Mouse (Mus musculus): Measurements from ENCODE around the gene Jph2. TPM values are rescaled to one million over a fixed set of nuclear protein-coding genes. Genes with fewer than 3 reads are reported as not detected.

Gene Jph2
- 2.7 and 2.8 TPM in 2 replicates for total RNA-seq (2021)
- long read RNA-seq, full-length matches to known transcripts = 2 of 2 reads
- long read RNA-seq, partial matches to known transcripts = 0 of 2 reads
- long read RNA-seq, other reads (novel, unspliced or antisense) = 0 of 2 reads

DNA sequence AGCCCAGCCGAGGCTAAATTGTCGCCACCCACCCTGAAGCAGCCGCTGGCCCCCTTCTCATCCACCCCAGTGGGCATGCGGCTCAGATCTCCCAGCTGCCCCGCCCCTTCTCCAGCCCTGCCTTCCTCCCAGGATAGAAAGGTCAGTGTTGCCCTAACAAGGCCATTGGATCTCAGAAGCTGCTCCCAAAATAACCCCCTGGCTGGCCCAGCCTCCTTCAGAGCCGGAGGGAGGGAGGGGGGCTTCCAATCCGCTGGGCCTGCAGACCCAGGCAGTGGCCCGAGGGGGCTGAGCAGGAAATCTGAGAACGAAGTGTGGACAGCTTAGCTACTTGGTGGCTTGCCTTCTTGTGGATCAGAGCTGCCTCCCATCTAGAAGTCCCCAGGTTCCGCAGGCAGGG is at the start of gene Jph2:
TSS of gene Jph2 (minus strand) at position 89 of the 400 bp plus-strand sequence.
- DNase-seq = peak; percentile 51

DNA sequence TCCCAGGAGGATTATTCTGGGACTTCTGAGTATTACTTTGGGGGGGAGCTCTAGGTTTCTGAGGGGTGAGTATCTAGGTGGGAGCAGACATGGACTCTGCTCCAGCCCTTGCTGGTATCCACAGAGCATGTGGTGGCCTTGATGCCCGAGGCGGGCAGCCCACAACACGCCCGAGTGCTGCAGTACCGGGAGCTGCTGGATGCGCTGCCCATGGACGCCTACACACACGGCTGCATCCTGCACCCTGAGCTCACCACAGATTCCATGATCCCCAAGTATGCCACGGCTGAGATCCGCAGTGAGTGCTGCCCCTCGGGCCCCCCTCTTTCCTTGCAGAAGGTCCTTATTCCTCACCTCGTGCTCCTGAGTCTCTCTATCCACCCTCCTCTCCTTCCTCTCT is 49.6 kb upstream of the Jph2 start:
- DNase-seq = no peak

DNA sequence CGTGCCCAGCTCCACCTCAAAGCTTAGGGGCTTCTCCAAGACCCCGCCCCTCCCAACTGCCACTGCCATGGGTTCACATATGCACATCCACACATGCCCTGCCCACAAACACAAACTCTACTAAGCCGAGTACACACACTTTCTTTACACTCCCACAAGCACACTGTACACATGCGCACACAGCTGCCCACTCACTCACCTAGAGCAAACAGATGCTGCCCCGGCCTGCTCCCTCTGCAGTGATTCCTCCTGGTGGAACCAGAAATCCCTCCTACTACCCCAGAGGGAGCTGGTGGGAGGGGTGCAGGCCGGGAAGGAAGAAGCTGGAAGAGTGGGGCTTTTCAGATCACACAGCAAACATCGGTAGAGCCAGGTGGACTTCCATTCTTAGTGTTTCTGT is 46.2 kb upstream of the Jph2 start:
- no peak for DNase-seq

DNA sequence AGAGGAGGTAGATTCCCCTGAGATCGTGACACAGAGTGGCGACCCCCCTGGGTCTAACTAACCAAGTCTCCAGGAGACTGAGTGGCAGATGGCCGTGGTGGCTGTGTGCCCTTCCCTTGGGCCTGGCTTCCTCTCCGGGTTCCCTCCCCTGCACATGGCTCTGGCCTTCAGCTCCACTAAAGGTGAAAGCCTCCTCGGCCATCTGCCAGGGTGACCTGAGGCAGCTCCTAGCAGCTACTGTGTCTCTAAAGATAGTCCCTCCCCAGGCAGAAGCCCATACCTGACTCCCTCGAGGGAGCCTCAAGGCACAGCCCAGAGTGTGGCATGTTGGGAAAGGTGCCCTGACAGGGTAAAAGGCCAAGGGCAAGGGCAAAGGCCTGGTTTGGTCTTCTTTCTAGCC is 45.8 kb upstream of the Jph2 start:
- no peak for DNase-seq

DNA sequence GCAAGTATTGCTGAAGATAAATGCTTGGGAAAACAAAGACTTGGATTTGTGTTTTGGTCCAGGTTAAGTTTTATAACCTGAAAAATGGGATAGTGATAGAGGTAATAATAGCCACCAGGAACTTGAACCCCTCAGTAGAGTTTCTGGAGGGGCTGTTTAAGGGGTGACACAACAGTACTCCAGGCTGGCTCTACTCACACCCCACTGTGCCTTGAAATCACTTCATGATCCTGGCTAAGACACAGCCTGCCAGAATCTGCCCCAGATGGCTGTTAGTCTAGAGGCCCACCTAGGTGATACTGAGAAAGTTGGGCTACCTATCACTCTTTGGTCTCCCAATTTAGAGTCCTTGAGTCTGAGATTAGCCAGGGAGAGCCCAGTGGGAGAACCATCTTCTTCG is 41.7 kb upstream of the Jph2 start:
- DNase-seq = no peak

DNA sequence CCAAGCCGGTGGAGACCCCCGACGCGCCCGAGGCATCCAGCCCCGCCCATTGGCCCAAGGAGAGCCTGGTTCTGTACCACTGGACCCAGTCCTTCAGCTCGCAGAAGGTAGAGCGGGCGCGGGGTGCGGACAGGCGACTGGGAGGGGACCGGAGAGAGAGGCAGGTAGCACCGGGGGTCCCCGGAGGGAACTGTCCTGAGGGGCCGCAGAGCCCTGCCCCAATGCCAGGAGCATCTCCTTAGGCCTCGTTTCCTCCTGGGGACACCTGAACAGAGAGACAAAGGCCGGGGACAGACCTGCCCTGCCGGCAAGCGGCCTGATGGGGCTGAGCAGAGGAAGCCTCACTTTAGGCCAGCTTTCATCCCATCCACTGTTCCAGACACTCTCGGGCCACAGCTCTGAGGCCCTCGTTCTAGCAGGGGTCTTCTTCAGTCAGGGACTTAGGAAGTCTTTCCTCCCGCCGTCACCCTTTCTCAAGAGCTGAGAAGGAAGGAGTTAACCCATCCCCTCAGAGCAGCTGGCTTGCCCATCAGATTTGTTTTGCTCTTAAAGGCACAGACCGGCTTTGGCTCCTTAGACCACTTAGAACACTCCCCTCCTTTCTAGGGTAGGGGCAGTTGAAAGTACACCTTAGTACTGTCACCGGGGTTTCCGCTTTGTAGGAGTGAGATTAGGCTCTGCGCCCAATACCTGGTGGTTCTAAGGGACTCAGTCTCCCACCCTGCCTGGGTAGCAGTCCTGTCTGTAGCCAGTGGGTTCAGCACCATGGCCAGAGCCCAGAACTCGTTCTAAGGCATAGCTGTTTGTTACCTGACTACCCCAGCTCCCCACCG is 41.0 kb upstream of the Jph2 start:
- peak; percentile 68 for DNase-seq

DNA sequence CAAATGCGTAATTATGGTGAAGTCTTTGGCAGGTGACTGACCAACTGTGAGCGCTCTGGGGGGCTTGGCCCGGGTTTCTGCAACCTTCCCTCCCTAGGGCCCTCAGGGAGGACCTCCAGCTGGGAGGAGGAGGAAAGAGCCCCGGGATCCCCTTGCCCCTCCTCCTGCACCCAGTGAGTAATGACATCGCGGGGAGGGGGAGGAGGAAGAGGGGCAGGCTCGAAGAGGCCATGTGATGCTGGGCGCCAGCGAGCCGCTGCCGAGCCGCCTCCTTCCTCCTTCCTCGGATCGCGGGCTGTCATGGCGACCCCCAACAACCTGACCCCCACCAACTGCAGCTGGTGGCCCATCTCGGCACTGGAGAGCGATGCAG is 40.4 kb upstream of the Jph2 start, which contains the start of gene Gdap1l1:
TSS of gene Gdap1l1 (plus strand) at position 231 of the 373 bp plus-strand sequence.
- DNase-seq = peak; percentile 52

DNA sequence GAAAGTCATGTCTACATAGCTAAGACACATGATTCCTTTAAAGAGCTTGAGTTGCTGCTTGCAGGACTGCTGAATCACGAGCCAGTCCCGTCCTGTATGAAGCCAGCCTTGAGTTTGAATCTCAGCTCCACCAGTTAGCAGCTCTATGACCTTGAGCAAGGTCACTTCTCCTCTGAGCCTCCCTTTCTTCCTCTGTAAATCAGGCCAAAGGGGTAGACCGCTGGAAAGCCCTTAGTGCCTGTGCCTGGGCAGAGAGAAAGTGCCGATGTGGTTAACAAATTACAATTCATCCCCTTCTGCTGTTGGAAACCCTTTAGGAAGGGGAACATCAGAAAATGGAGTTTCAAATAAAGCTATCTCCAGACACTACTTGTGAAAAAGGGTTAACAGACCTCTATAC is 40.0 kb upstream of the Jph2 start:
- no peak for DNase-seq

DNA sequence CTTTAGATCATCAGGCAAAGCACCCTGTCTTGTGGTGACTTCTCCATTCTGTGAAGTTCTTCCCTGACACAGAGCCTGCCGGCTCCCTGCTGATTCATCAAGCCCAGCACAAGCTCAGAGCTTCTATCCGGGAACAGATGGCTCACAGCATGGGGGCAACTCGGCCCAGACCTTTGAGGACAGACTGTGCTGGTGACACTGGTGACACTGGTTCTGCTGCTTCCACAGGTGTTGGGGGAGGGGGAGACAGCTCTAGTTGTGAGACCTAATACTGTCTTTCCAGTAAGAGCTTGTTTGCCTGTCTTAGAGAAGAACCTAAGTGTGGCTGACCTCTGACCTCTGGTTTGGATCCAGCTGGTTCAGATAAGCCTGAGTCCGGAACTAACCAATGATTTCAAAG is 36.2 kb upstream of the Jph2 start:
- DNase-seq = no peak

DNA sequence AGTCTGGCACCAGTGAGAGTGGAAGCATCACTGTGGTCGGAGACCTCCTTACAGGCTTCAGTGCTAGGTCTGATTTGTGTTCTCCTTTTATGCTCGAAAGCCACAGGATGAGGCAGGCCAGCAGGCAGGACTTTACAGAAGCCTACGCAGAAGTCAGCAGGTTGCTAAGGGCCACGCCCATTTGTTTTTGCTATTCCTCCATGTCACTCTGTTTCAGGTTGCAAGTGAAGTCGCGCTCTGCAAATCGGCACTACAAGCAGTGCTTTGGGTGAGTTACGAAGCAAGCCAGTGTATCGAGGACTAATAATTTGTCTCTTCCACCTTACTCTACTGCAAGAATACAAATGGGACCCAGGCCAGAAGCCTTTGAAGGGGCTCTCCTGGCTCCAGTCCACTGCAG is 33.5 kb upstream of the Jph2 start:
- no peak for DNase-seq

DNA sequence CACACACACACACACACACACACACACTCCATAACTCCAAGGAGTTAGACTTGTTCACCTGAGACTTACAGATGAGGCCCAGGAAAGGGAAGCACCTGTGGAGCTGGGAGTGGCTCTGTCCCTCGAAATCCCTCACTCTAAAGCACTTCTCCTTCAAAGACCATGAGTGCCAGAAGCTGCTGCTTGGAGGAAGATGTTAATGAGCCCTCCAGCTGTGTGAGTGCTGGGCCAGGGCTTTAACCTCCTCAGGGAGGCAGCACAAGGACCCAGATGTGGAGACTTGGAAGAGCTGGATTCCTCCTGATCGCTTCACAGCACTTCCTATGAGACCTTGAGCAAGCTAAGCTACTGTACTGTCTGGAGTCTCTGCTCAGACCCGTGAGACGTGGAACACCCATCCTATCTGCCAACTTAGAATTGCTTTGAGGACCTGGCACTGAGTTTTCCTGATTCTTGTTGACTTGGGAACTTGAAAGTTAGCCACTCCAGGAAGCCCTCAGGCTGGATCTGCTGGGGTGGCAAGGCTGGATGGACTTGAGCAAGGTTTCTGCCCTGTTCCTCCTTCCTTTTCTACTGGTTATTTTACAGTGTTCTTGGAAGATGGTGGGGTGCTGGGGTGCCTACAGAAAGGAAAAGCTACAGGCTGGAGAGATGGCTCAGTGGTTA is 30.7 kb upstream of the Jph2 start:
- no peak for DNase-seq

DNA sequence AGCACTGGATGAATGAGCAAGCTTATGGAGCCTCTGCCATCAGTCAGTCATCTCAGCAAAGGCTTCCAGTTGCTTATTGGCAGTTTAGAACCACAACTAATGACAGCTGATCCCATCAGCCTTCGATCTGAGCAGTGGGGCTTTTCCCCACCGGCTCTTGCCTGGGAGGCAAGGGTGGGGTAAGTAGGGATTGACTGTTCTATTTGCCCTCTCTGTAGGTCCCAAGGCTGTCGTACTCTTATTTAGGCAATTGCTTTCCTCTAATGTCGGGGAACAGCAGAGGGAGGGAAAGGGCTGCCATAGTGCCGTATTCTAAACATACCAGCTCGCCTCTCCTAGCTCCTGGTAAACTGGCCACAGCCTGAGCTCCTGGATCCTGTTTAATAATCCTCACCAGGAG is 26.8 kb upstream of the Jph2 start, which contains the start of gene Oser1:
TSS of gene Oser1 (minus strand) at position 101 of the 400 bp plus-strand sequence.
- no peak for DNase-seq

DNA sequence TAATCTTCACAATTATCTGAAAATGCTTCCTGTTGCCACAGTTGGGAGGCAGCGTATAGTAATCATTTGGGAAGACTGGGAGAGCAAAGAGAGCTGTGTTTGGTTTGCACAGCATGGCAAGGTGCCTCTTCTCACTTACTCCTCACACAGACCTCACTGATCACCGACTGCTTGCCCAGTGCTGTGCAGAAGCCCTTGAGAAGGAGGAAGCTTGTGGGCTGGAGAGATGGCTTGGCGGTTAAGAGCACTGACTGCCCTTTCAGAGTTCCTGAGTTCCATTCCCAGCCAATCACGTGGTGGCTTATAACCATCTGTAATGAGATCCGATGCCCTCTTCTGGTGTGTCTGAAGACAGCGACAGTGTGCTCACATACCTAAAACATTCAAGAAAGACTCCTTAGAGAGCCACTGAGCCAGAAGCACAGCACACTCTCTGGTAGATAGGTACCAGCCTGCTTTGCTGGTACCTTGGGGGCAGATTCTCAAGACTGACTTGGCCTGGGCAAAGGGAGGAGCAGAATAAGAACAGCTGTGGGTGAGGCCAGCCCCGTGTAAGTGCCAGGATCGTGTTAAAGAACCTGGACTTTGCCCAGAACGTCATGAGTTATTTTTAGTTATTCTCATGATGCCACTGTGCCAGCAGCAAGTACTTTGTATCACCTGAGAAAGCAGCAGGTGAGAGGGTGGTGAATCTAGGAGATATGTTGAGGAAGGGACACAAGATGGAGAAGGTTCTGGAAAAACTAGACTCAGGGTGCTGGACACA is 25.3 kb upstream of the Jph2 start:
- DNase-seq = no peak

DNA sequence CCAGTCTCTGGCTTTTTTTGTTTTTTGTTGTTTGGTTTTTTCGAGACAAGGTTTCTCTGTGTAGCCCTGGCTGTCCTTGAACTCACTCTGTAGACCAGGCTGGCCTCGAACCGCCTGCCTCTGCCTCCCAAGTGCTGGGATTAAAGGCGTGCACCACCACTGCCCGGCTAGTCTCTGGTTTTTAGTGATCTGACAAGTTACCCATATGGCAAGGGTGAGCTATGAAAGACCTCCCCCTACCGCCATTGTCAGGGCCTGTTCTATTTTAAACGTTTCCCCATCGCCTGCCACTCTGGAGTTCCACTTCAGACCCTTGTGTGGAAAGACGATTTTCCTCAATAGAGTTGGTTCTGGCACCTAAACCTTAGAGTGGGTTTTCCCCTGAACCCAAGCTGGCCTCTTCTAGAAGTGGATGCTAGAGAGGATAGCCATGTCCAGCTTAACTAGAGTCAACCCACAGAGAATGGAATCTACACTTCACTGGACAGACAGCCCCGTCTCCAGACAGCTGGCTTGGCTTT is 22.6 kb upstream of the Jph2 start:
- no peak for DNase-seq

DNA sequence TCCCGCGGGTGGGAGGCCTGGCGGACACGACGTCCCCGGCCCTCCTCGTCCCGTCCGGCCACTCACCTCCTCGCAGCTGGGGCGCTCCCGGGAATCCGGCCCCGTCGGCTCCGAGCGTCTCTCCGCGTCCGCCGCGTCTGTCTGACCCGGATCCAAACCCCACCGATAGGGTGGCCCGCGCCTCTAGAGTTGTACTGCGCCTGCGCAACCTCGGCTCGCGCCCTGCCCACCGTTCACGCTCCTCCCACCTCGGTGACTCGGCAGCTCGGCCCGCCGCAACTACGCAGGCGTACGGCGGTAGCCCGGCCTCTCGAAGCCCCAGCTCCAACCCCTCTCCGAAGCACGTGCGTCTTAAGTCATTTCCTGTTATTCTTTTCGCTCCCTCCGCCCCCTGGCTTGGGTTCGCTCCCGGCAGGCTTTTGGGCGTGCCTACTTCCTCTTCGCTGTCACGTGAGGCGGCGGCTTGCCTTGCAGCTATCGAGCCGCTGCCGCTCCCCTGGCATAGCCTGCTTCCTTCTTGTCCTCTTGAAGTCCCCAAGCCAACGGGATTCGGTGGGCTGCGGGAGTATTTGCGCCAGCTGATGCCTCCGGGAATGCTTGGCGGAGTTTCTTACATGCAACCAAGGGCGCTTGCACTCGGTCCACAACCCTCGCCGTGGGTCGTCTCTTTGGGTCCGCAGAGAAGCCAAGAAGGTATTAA is 21.7 kb upstream of the Jph2 start:
- peak; percentile 99 for DNase-seq

DNA sequence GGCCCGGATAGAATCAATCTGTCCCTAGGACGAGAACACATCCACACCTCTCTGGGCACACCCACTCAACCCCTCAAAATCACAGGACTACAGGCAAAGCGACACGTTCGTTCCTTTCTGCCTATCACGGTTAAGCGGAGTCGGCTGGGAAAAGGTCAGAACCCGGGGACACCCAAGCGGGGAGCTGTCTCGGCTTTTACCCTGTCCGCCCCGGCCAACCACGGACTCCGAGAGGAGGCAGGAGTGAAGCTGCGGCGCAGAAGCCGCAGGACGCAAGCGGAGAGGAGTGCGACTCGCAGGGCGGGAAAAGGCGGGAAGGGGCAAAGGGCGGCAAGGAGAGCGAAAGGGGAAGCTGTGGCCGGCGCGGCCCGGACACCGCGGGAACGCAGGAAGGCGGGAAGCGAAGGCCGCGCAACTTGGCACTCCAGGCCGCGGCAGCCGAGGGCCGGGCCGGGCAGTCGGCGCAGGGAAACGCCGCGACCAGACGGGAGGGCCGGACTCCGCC is 21.1 kb upstream of the Jph2 start:
- no peak for DNase-seq

DNA sequence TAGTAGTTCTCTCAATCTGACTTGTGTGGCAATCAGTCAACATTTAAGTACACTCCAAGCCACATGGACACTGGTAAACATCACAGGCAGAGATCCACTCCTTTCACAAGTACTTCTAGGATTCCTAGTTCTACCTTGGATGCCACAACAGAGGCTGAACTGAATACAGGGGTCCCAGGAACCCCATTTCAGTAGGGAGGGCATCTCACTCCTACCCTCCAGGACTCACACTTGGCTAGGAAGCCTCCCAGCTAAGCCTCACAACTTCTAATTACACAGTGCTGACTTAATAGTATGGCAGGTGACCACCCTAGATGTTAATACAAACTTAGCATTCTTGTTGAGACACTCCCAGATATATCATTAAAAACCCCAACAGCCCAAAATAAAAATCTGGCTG is 20.0 kb upstream of the Jph2 start:
- no peak for DNase-seq

DNA sequence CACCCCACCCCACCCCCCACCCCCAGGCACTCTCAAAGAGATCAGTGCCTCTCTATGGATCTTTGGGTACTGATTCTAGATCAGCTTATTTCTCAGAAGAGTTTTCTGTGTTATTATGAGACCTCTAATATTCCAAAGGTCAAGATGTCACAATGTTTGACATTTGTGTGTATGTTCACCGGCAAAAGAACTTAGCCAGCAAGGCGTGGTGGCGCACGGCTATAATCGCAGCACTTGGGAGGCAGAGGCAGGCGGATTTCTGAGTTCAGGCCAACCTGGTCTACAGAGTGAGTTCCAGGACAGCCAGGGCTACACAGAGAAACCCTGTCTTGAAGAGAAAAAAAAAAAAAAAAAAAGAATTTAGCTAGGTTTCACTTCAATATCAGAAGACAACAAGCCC is 19.2 kb upstream of the Jph2 start:
- no peak for DNase-seq

DNA sequence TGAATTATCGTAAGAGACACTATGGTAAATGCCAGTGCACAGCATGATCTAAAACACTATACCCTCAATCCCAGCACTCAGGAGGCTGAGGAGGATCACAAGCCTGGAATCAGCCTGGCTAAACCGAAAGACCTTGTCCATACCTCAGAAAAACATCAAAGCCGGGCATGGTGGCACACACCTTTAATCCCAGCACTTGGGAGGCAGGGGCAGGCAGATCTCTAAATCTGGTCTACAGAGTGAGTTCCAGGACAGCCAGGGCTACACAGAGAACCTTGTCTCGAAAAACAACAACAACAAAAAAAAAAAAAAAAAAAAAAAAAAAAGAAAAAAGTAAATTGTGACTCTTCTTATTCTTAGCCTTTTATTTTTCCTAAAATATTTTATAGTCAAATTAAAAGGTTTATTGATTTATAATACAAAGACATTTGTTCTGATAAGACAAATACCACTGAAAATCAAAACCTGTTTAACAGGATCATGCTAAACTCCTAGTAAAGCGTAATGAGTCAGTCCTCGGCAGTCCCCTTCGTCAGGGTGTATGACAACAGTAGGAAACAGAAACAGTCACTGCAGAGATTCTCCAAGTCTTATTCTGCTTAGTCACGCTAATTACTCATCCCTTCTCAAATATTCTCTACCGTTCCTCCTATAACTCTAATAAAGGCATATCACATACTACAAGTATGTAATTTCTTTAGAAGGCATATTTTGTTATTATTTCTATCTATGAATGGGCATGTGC is 15.2 kb upstream of the Jph2 start:
- no peak for DNase-seq

DNA sequence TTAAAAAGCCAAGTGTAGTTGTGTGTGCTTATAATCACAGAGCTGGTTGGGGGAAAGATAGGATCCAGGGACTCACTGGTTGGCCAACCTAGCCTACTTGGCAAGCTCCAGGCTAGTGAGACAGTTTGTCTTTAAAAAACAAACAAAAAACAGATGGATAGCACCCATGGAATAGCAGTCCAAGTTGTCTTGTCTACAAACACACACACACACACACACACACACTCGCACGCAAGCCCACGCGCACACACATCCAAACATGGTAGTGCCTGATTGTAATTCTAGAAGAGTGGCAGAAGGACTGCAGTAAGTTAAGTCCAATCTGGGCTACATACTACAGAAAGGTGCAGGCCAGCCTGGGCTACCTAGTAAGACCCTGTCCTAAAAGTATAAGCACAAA is 14.6 kb upstream of the Jph2 start:
- DNase-seq = no peak

DNA sequence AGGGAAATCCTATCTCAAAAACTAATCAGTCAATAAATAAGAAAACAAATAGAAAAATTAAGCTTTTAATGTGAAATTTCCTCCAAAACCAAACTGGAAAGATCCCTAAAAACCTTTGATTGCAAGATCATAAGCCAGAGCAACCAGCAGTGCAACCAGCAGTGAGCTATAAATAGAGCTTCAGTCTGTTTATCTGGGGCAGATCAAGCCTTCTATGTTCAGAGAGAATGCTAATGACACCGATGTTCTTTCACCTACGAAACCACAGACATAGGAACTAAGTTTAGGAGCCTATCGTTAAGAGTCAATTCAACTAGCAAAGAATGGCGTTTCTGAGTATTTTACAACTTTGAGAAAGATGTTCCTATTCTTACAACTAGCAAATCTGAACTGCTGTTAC is 14.0 kb upstream of the Jph2 start:
- no peak for DNase-seq

Measured in adrenal gland, postnatal 25 days (tissue).